Mouse (Mus musculus) kidney, embryonic 16.5 days (tissue): Measurements from ENCODE around the gene Sgcg. TPM values are rescaled to one million over a fixed set of nuclear protein-coding genes. Genes with fewer than 3 reads are reported as not detected.

Experiments used
- ATAC-seq: fragments of 200-750 bp; cut with Nextera tagmentation; 2 replicates; pipeline ENCODE4 v1.8.0; 2017; ENCODE audit warnings: moderate TSS enrichment; ENCODE audit not compliant: low FRiP score, low TSS enrichment
- H3K27ac ChIP-seq: fragments of 300-500 bp; sonication (generic); 2 replicates; pipeline ENCODE4 v1.5.1; 2014; ENCODE audit warnings: low read length
- H3K27me3 ChIP-seq: fragments of 300-500 bp; sonication (generic); 2 replicates; pipeline ENCODE4 v1.6.1; 2014; ENCODE audit warnings: low read length, control low read depth, mixed read lengths; ENCODE audit not compliant: insufficient read depth
- H3K36me3 ChIP-seq: fragments of 300-500 bp; sonication (generic); 2 replicates; pipeline ENCODE4 v1.6.1; 2014; ENCODE audit warnings: low read length, control low read depth, mixed read lengths; ENCODE audit not compliant: insufficient read depth
- H3K4me1 ChIP-seq: fragments of 300-500 bp; sonication (generic); 2 replicates; pipeline ENCODE4 v1.6.1; 2014; ENCODE audit warnings: low read length, control low read depth, mixed read lengths; ENCODE audit not compliant: insufficient read depth
- H3K4me2 ChIP-seq: fragments of 300-500 bp; sonication (generic); replicated peaks from 2 replicates; pipeline ENCODE4 v1.6.1; 2014; ENCODE audit warnings: low read depth, low read length
- H3K4me3 ChIP-seq: fragments of 300-500 bp; sonication (generic); 2 replicates; pipeline ENCODE4 v1.5.1; 2014; ENCODE audit warnings: mild to moderate bottlenecking, low read length
- H3K9ac ChIP-seq: fragments of 300-500 bp; sonication (generic); replicated peaks from 2 replicates; pipeline ENCODE4 v1.6.1; 2014; ENCODE audit warnings: low read length
- H3K9me3 ChIP-seq: fragments of 300-500 bp; sonication (generic); 2 replicates; pipeline ENCODE4 v1.6.1; 2016; ENCODE audit warnings: low read length, control low read depth
- WGBS: fragments of 180-500 bp; shearing (Covaris S2); extraction: QIAGEN DNeasy Blood & Tissue Kit; methylation state at CpG from one replicate; pipeline ENCODE4 v1.1.7; 2014; 5-methylcytosine and 5-hydroxymethylcytosine counted together
- polyA plus RNA-seq: library from polyadenylated mRNA; unstranded; fragments of >200 nt; fragmentation: Nextera tagmentation; extraction: Ambion mirVana; gene quantifications from 2 replicates; pipeline ENCODE4 v1.2.1, GENCODE M21; 2015

Gene Sgcg
- polyA plus RNA-seq, 1 experiment from 2014 or later = 0.67 TPM

GRCm38 (mm10) chr14:61237101-61237654, 21.1 kb downstream of the Sgcg start:
- no peaks in the 10 kb centered on the region for H3K27me3 ChIP-seq
- no peaks in the 10 kb centered on the region for H3K36me3 ChIP-seq
- no peak overlapping the region for H3K27ac ChIP-seq
- ATAC-seq = no peak
- H3K4me2 ChIP-seq = no peak overlapping the region
- H3K9me3 ChIP-seq = no peaks in the 10 kb centered on the region
- H3K4me3 ChIP-seq = no peak overlapping the region
- no peaks in the 10 kb centered on the region for H3K4me1 ChIP-seq
- H3K9ac ChIP-seq = no peak overlapping the region
- 19% methylated on average over 4 of the region's 4 CpGs for WGBS

- Histone ChIP-seq H3K4me3 (no peak overlapping the region), H3K27ac (no peak overlapping the region), H3K4me1 (no peaks in the 10 kb centered on the region), H3K9me3 (no peaks in the 10 kb centered on the region), H3K9ac (no peak overlapping the region), H3K36me3 (no peaks in the 10 kb centered on the region), H3K27me3 (no peaks in the 10 kb centered on the region), H3K4me2 (no peak overlapping the region)
- ATAC-seq = no peak
- 53% methylated on average over 5 of the region's 5 CpGs for WGBS
Measured at GRCm38 (mm10) chr14:61235846-61236474, 22.3 kb downstream of the Sgcg start.

- no peaks in the 10 kb centered on the region for H3K36me3 ChIP-seq
- H3K9ac ChIP-seq = no peak overlapping the region
- whole genome bisulfite sequencing = 87% methylated on average over 13 of the region's 13 CpGs
- H3K9me3 ChIP-seq = no peaks in the 10 kb centered on the region
- H3K4me2 ChIP-seq = no peak overlapping the region
- ATAC-seq = no peak
- H3K27ac ChIP-seq = no peak overlapping the region
- no peaks in the 10 kb centered on the region for H3K4me1 ChIP-seq
- no peaks in the 10 kb centered on the region for H3K27me3 ChIP-seq
- no peak overlapping the region for H3K4me3 ChIP-seq
Measured at GRCm38 (mm10) chr14:61232016-61232568, 26.2 kb downstream of the Sgcg start.

GRCm38 (mm10) chr14:61230179-61230578, 28.1 kb downstream of the Sgcg start:
- Histone ChIP-seq H3K36me3 (no peaks in the 10 kb centered on the region), H3K9ac (no peak overlapping the region), H3K27me3 (no peaks in the 10 kb centered on the region), H3K9me3 (no peaks in the 10 kb centered on the region), H3K4me3 (no peak overlapping the region), H3K4me2 (no peak overlapping the region), H3K4me1 (no peaks in the 10 kb centered on the region), H3K27ac (no peak overlapping the region)
- ATAC-seq = no peak
- WGBS = 87% methylated on average over 4 of the region's 4 CpGs

GRCm38 (mm10) chr14:61229763-61230162, 28.5 kb downstream of the Sgcg start:
- ATAC-seq = no peak
- no peaks in the 10 kb centered on the region for H3K27me3 ChIP-seq
- no peaks in the 10 kb centered on the region for H3K4me1 ChIP-seq
- no peak overlapping the region for H3K4me2 ChIP-seq
- no peaks in the 10 kb centered on the region for H3K36me3 ChIP-seq
- H3K4me3 ChIP-seq = no peak overlapping the region
- H3K9me3 ChIP-seq = no peaks in the 10 kb centered on the region
- no peak overlapping the region for H3K27ac ChIP-seq
- WGBS = 87% methylated on average over 5 of the region's 5 CpGs
- H3K9ac ChIP-seq = no peak overlapping the region

- H3K27ac ChIP-seq = no peak overlapping the region
- H3K4me3 ChIP-seq = no peak overlapping the region
- no peak overlapping the region for H3K4me2 ChIP-seq
- H3K9ac ChIP-seq = no peak overlapping the region
- H3K9me3 ChIP-seq = no peaks in the 10 kb centered on the region
- no peaks in the 10 kb centered on the region for H3K4me1 ChIP-seq
- WGBS = 88% methylated on average over 1 of the region's 1 CpGs
- no peak for ATAC-seq
- H3K27me3 ChIP-seq = no peaks in the 10 kb centered on the region
- H3K36me3 ChIP-seq = no peaks in the 10 kb centered on the region
Measured at GRCm38 (mm10) chr14:61226151-61226550, 32.1 kb downstream of the Sgcg start.

GRCm38 (mm10) chr14:61224387-61225077, 33.8 kb downstream of the Sgcg start:
- H3K9ac ChIP-seq = no peak overlapping the region
- no peak for ATAC-seq
- H3K4me2 ChIP-seq = no peak overlapping the region
- no peaks in the 10 kb centered on the region for H3K27me3 ChIP-seq
- H3K4me3 ChIP-seq = no peak overlapping the region
- H3K9me3 ChIP-seq = no peaks in the 10 kb centered on the region
- H3K27ac ChIP-seq = no peak overlapping the region
- H3K36me3 ChIP-seq = no peaks in the 10 kb centered on the region
- H3K4me1 ChIP-seq = no peaks in the 10 kb centered on the region
- WGBS = 79% methylated on average over 5 of the region's 5 CpGs

GRCm38 (mm10) chr14:61223740-61224139, 34.5 kb downstream of the Sgcg start:
- Histone ChIP-seq H3K27ac (no peak overlapping the region), H3K9ac (no peak overlapping the region), H3K9me3 (0 out of 2 replicates have a peak, but pooled peaks cover 4% of the 10 kb centered on the region), H3K4me3 (no peak overlapping the region), H3K4me2 (no peak overlapping the region), H3K36me3 (no peaks in the 10 kb centered on the region), H3K4me1 (no peaks in the 10 kb centered on the region), H3K27me3 (no peaks in the 10 kb centered on the region)
- ATAC-seq = no peak
- 59% methylated on average over 4 of the region's 4 CpGs for WGBS

- Histone ChIP-seq H3K27me3 (no peaks in the 10 kb centered on the region), H3K4me2 (no peak overlapping the region), H3K27ac (no peak overlapping the region), H3K4me1 (no peaks in the 10 kb centered on the region), H3K9ac (no peak overlapping the region), H3K36me3 (no peaks in the 10 kb centered on the region), H3K4me3 (no peak overlapping the region), H3K9me3 (0 out of 2 replicates have a peak, but pooled peaks cover 4% of the 10 kb centered on the region)
- ATAC-seq = no peak
- 20% methylated on average over 6 of the region's 6 CpGs for WGBS
Measured at GRCm38 (mm10) chr14:61222506-61222905, 35.8 kb downstream of the Sgcg start.

GRCm38 (mm10) chr14:61221166-61221565, 37.1 kb downstream of the Sgcg start:
- Histone ChIP-seq H3K4me3 (no peak overlapping the region), H3K9ac (no peak overlapping the region), H3K27ac (no peak overlapping the region), H3K36me3 (no peaks in the 10 kb centered on the region), H3K9me3 (0 out of 2 replicates have a peak, but pooled peaks cover 4% of the 10 kb centered on the region), H3K4me2 (no peak overlapping the region), H3K4me1 (no peaks in the 10 kb centered on the region), H3K27me3 (no peaks in the 10 kb centered on the region)
- no peak for ATAC-seq
- 77% methylated on average over 5 of the region's 5 CpGs for WGBS
